Mouse (Mus musculus) thymus, adult 2 months (tissue): ENCODE data around the gene Cfap157.

Experiments used
- CTCF ChIP-seq: fragments of 200-500 bp; IDR thresholded peaks from 2 replicates; pipeline ENCODE4 v1.5.1; 2012; ENCODE audit warnings: mild to moderate bottlenecking, control low read depth, low read length, moderate library complexity, borderline replicate concordance; ENCODE audit not compliant: control insufficient read depth, poor library complexity, insufficient read depth; ENCODE audit errors: extremely low read depth
- POLR2A ChIP-seq: fragments of 200-500 bp; IDR thresholded peaks from 2 replicates; pipeline ENCODE4 v1.6.1; 2012; ENCODE audit warnings: mild to moderate bottlenecking, low read length, control low read depth, moderate library complexity; ENCODE audit not compliant: control insufficient read depth, poor library complexity, insufficient read depth; ENCODE audit errors: extremely low read depth

DNA sequence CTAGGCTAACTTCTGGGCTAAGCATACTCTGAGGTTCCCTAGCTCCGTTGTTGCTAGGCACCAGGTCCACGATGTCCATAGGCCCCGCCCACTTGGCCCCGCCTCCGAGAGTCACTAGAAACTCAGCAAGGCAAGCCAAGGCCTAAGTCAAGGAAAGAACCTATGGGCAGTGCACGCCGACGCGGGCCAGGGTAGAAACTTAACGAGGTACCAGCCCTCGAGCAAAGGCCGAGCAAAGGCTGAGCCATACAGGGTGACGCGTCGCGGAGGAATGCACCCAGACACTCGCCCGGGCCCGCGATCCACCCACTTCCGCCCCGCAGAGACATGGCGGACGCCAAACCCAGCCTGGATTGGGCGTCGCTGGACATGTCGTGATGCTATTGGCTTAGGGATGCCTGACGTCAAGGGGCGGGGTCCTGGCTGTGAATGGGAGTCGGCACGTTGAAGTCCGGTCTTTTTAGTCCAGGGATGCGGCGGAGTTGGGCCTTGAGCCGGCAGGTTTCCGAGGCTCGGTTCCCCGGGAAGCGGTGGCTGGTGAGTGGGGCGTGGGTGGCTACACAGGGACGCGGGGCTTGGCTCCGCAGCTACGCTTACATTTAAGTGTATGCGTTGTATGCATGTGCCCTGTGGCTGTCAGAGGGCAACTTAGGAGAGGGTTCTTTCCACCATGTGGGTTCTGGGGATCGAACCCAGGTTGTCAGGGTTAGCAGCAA is 8.7 kb downstream of the Cfap157 start, which contains the start of the genes Ttc16 and Ptrh1:
- TF ChIP-seq CTCF (0 out of 2 replicates have a peak, but pooled peaks have one; percentile 22), POLR2A (0 out of 2 replicates have a peak, but pooled peaks have one; percentile 56)
